Mouse (Mus musculus): ENCODE measurements around the gene Kcnb1.

The Kcnb1 gene

DNA sequence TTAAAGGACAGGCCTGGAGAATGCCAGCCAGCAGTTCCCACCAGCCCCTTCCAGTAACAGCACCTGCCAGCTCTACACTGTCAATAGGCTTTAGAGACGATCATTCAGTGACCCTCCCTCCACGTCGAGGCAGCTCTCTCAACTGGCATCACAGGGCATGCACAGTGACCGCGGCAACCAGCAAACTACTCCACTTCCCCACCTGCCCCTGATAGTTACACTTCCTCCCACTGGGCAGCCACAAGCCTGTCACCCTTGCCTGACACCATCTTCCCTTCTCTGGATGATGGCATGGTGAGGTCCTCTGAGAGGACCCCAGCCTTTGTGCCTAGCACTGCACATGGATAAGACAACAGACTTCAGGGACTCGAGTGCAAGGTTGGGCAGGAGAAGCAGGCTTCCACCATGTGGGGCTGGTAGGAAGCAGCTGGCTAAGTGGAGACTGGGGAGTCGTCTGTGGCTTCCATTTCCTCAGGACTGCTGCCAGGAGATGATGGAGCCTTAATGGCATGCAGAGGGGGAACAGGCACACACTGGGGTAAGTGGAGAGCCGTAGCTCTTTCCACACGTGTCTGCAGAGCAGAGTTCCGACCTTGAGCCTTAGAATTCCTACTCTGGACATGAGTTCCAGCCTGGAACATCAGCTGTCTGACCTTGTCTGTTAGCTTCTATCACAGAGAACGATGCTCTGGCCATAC is 22.3 kb downstream of the Kcnb1 start:
- in situ Hi-C loops (cut with MboI, MseI): no loop called here

GRCm38 (mm10) chr2:167163600-167163999 is 26.4 kb downstream of the Kcnb1 start:
- in situ Hi-C loops (cut with MboI, MseI): loop anchor here in 1 of 2 experiments (5.0 kb wide), 1 partner anchor 321 kb away; no protein-coding TSS in a partner anchor

DNA sequence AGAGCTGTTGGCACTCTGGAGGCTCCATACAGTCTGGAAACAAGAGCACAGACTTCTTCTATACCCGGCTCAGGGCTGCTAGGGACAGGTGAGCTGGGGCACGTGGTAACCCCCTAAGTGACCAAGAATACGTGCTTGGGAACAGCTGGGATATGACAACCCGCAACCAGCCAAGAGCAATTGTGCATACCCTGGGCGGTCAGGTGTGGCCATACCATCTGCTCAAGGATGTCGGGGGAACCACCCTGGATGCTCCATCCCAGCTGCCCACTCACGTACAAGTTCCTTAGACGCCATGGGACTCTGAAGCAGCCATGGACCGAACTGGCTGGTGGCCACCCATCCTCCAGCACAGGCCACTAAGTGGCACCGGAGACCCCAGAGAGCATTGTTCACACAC is 26.8 kb downstream of the Kcnb1 start:
- in situ Hi-C loops (cut with MboI, MseI): loop anchor here in 1 of 2 experiments (5.0 kb wide), 1 partner anchor 321 kb away; no protein-coding TSS in a partner anchor

DNA sequence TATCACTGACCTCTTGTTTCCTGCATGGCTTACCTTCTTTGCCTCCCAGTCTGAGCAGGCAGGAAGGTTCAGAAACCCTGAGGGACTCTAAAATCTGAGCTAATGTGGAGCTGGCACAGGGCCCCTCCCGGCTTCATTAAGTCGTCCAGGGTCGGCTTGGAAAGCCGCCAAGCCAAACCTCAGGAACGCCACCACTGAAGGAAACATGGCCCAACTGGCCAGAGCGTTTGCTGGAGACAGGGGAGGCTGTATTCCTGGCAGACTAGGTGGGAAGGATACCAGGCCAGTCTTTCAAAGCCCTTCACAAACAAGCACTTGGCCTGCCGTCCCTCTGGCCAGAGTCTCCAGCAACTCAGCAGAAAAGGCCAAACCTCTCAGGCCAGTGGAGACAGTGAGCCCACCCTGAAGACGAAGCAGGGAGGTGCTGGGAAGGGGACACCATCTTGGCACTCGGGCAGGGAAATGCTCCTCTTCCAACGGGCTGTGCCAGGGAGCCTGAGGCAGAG is 27.4 kb downstream of the Kcnb1 start:
- in situ Hi-C loops (cut with MboI, MseI): loop anchor here in 1 of 2 experiments (5.0 kb wide), 1 partner anchor 320 kb away; no protein-coding TSS in a partner anchor

- in situ Hi-C loops (cut with MboI, MseI): loop anchor here in 1 of 2 experiments (5.0 kb wide), 1 partner anchor 317 kb away; no protein-coding TSS in a partner anchor
Observed at GRCm38 (mm10) chr2:167159721-167160120, 30.2 kb downstream of the Kcnb1 start.

DNA sequence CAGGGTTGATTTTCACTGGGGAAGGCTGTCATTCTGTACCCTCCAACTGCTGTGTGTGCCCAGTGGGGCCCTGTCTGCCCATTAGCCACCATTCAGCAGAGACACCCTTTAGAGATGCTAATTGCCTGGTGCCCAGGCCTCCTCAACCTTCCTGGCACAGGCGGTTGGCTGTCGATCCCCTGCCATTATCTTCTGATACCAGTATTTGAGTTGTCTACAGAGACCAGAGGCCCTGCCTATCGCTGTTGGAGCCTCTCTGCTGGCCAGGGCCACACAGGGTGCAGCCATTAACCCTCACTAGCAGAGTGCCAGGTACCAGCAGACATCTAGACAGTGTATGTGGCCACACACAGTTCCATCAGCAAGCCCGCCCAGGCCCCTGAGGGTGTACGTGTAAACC is 31.2 kb downstream of the Kcnb1 start:
- in situ Hi-C loops (cut with MboI, MseI): no loop called here

DNA sequence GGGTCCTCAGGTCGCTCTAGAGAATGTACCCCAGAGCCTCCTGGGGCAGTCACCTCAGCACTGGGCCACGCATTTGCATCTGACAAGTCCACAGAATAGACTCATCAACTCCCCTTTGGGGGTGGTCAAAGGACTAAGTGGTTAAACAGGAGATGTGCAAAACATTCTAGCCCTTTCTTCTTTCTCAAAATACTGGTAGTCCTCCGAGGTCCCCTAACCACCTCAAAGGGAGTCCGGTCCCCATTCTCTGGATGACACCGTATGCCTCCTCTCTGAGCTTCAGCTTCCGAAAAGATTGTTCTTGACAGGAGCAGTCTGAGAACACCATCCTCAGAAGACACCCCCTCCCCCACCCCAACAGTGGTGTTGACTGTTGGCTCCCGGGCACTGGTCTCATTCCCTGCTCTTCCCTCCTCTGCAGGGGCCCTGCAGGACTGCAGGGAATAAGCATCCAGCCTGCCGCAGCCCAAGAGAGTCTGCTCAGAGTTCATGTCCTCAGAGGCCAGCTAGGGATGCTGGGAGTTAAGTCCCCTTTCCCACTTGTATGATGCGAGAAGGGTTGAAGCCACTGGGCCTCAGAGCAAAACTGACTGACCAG is 33.7 kb downstream of the Kcnb1 start:
- in situ Hi-C loops (cut with MboI, MseI): no loop called here

DNA sequence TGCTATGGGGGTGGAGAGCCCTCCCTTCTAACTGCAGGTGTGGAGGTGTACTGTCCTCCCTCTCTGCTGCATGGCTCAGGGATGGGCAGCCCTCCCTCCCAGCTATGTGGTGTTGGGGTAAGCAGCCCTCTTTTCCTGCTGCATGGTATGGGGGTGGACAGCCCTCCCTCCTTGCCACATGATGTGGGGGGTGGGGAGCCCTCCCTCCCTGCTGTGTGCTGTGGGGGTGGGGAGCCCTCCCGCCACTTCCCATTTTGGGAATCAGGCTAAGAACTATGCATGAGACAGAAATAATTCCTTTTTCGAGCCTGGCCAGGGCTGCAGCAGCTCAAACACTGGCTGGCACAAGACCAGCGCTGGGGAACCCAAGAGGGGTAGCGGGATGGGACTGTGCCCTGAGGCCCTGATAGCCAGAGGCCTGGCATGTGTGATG is 34.4 kb downstream of the Kcnb1 start:
- in situ Hi-C loops (cut with MboI, MseI): no loop called here

GRCm38 (mm10) chr2:167150880-167151279 is 39.1 kb downstream of the Kcnb1 start:
- in situ Hi-C loops (cut with MboI, MseI): no loop called here

DNA sequence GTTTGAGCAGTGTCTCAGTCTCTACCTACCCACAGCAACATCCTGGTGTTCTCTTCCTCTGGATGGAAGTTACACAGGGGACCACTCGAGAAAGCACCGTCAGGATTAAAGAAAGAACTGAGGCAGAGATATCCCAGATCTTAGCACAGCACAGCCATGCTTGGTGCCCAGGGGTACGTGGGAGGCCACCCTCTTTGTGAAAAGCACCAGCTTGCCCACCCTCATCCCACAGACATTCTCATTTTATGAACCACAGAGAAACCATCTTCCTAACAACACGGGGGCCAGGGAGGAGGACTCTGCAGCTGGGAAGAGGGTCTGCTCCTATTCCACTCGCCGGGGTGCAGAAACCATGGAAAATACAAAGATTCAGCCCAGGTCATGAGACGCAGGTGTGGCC is 39.8 kb downstream of the Kcnb1 start:
- in situ Hi-C loops (cut with MboI, MseI): no loop called here

DNA sequence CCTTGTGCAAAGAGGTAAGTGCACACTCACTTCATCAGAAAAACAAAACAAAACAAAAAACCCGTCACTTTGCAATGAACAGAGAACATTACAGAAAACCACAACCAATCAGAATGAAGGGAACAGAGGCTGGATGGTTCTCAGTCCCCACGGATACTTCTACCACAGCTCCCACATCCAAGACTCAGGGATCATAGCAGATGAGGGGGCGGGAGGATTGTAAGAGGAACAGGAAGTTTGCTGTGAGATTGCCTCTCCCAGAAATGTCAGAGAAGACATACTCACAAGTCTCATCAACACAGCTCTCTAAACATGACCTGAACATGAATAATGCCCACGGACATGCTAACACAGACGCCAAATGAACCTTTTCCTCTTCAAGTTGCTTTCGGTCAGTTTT is 40.9 kb downstream of the Kcnb1 start:
- in situ Hi-C loops (cut with MboI, MseI): no loop called here

DNA sequence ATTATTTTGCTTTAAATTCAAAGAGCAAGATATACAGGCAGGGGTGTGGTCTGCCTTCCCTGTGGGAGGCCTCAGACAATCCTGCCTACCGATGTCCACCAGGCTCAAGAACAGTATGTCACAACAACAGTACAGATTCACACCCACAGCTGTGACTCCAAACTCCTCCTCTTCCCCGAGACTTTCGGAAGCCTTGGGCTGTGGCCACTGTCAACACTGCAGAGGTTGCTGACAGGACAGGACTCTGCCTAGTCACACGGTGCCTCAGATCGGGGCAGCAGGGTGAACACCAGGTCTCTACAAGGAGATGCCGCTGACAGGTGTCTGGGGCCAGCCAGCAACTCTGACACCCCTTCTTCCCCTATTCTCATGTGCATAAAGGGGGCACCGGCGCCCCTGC is 42.2 kb downstream of the Kcnb1 start:
- in situ Hi-C loops (cut with MboI, MseI): no loop called here

DNA sequence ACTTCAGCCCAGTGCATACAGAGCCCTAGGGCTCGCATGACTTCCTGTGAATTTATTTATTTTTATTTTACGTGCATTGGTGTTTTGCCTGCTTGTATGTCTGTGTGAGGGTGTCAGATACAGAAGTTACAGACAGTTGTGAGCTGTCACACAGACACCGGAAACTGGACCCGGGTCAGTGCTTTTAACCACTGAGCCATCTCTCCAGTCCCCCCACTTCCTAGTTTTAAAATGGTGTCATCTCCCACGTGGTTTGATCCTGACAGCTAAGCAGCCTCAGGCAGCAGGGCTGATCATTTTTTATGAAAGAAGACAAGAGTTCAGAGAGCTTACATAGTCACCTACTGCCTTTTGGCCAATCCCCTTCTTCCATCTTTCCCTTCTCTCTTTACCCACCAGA is 44.1 kb downstream of the Kcnb1 start:
- in situ Hi-C loops (cut with MboI, MseI): no loop called here

- in situ Hi-C loops (cut with MboI, MseI): no loop called here
Observed at GRCm38 (mm10) chr2:167144439-167145307, 45.3 kb downstream of the Kcnb1 start.

GRCm38 (mm10) chr2:167143914-167144313 is 46.0 kb downstream of the Kcnb1 start:
- in situ Hi-C loops (cut with MboI, MseI): no loop called here

DNA sequence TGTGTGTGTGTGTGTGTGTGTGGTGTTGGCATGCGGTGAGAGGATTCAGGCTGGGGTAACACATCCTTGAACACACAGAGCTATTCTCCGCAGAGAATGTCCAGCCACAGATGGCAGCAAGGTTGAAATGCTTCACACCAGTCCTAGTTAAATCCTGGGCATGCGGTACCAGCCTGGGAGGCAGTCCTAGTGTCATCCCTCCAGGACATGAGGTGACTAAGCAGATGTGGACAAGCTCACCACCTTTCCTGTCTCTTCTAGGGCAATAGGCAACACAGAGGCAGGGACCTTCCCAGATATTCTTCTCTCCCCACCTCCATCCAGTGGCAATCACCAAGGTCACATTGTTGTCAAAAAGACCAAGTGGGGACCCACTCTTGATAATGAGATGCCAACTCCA is 47.7 kb downstream of the Kcnb1 start:
- in situ Hi-C loops (cut with MboI, MseI): no loop called here

DNA sequence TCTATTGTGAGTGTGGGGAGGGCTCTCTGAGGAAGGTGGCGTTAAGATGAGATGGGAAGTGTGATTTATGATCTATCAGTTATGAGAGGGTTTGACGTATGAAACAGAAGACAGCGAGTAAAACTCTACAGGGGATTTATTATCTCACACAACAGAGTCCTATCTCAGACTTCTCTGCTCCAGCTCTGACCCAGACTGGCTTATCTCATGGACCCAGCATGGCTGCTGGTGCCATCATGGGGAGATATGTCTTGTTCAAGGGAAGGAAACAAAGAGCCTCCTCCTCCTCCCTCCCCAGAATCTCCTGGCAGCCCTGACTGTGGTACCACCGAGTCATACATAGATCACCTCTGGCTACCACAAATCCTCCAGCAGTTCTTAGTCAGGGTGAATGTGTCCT is 48.1 kb downstream of the Kcnb1 start:
- in situ Hi-C loops (cut with MboI, MseI): no loop called here

- in situ Hi-C loops (cut with MboI, MseI): no loop called here
Observed at GRCm38 (mm10) chr2:167139801-167140269, 50.1 kb downstream of the Kcnb1 start.

DNA sequence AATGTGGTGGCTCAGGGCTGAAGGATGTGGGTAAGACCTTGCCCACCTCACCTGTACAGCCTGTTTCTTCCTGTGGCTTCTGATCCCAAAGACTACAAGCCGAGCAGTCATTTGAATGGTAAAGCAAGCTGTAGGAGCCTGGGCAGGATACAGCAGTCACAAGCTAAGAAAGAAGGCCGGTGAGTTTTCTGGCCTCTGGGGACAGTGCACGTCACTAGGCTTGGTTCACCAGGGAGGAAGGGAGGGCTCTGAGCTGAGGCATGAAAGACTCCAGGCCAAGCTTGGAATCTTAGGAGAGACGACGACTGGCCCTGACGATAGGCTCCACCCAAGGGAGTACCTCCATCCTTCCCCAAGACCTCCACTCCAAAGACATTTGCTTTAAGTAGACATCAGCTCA is 51.3 kb downstream of the Kcnb1 start:
- in situ Hi-C loops (cut with MboI, MseI): no loop called here

DNA sequence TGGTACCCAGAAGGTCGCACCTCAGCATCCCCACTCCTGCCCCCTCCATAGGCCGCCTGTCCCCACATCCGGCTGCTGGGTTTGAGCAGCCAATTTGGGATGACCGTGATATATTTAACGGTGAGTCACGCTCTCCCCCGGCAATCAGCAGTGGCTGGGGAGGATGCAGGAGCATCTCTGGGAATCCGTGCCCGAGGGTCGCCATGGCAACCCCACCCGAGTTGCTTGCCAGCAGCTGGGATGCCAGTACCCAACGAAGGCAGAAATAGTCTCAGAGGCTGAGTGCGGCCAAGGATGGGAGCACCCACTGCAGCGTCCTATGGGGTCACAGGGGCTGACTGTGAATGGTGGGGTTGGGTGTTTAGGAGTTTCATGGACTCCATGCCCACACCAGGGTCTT is 53.0 kb downstream of the Kcnb1 start:
- in situ Hi-C loops (cut with MboI, MseI): no loop called here

DNA sequence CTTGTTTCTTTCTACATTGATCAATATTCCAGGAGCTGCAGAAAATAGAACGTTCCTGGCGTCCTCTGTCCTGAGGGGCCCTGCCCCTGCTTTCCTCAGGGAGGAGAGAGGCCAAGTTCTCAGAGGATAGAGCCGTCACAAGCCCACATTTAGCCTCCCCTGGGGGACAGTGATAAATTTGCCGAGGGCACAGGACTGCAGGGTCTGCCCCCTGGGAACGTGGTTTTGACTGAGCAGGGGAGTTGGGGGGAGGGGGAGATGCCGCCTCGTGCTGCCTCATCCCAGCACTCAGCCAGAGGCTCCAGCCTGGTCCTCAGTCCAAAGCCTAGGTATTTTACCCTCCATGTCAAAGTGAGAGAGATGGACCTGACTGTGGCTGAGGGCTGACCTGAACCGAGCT is 57.9 kb downstream of the Kcnb1 start:
- in situ Hi-C loops (cut with MboI, MseI): no loop called here
